Mouse (Mus musculus) liver, embryonic 14.5 days (tissue): ENCODE results near the gene Fam193a. TPM values are rescaled to one million over a fixed set of nuclear protein-coding genes. Genes with fewer than 3 reads are reported as not detected.
A peak's percentile ranks its signal among the peaks of the same experiment; 100 is the strongest.

Experiments used
- ATAC-seq: fragments of 200-750 bp; cut with Nextera tagmentation; 2 replicates; pipeline ENCODE4 v1.8.0; 2017; ENCODE audit warnings: moderate number of reproducible peaks, mild to moderate bottlenecking, moderate library complexity; ENCODE audit not compliant: insufficient read depth
- DNase-seq, 3 experiments: peaks; one replicate each; pipeline ENCODE4 v3.0.0-alpha.2; 2012 to 2013; ENCODE audit warnings: low read depth in 3 of 3, low spot score in 3 of 3
- H3K27ac ChIP-seq: fragments of 300-500 bp; sonication (generic); 2 replicates; pipeline ENCODE4 v1.5.1; 2014; ENCODE audit warnings: moderate library complexity, mild to moderate bottlenecking, control low read depth, inconsistent platforms
- H3K27me3 ChIP-seq: fragments of 300-500 bp; sonication (generic); 2 replicates; pipeline ENCODE4 v1.6.1; 2014; ENCODE audit warnings: mild to moderate bottlenecking, low read length, moderate library complexity; ENCODE audit not compliant: control insufficient read depth, insufficient read depth
- H3K36me3 ChIP-seq: fragments of 300-500 bp; sonication (generic); replicated peaks from 2 replicates; pipeline ENCODE4 v1.6.1; 2014; ENCODE audit warnings: low read depth; ENCODE audit not compliant: control insufficient read depth, insufficient read depth
- H3K4me1 ChIP-seq, 2 experiments: fragments of 200-500 bp in 1 of 2; fragments of 300-500 bp in 1 of 2; sonication (generic) in 1 of 2; replicated peaks; 2 replicates each; pipeline ENCODE4 v1.6.1; 2012 to 2014; ENCODE audit warnings: antibody characterized with exemption in 1 of 2, inconsistent platforms in 1 of 2, low read length in 1 of 2; ENCODE audit not compliant: control insufficient read depth in 2 of 2, insufficient read depth in 2 of 2
- H3K4me2 ChIP-seq: fragments of 300-500 bp; sonication (generic); 2 replicates; pipeline ENCODE4 v1.6.1; 2014; ENCODE audit warnings: low read depth, mild to moderate bottlenecking, control low read depth, moderate library complexity
- H3K4me3 ChIP-seq, 2 experiments: fragments of 200-500 bp in 1 of 2; fragments of 300-500 bp in 1 of 2; sonication (generic) in 1 of 2; 2 replicates each; pipeline ENCODE4 v1.5.1; 2012 to 2014; ENCODE audit warnings: low read depth in 2 of 2, low read length in 2 of 2, mild to moderate bottlenecking in 2 of 2, control low read depth in 1 of 2, inconsistent platforms in 1 of 2, moderate library complexity in 1 of 2; ENCODE audit not compliant: insufficient read depth in 1 of 2
- H3K9ac ChIP-seq: fragments of 300-500 bp; sonication (generic); replicated peaks from 2 replicates; pipeline ENCODE4 v1.6.1; 2014; ENCODE audit warnings: mild to moderate bottlenecking, control low read depth, moderate library complexity
- H3K9me3 ChIP-seq: fragments of 300-500 bp; sonication (generic); 2 replicates; pipeline ENCODE4 v1.6.1; 2016; ENCODE audit warnings: low read length, mixed read lengths; ENCODE audit not compliant: control insufficient read depth
- CTCF ChIP-seq: IDR thresholded peaks from 2 replicates; pipeline ENCODE4 v1.5.1; 2016; ENCODE audit warnings: antibody characterized with exemption, low read depth, control low read depth
- EP300 ChIP-seq: IDR thresholded peaks from 2 replicates; pipeline ENCODE4 v1.6.1; 2016; ENCODE audit warnings: antibody characterized with exemption, low read depth
- WGBS: fragments of 180-500 bp; shearing (Covaris S2); extraction: QIAGEN DNeasy Blood & Tissue Kit; methylation state at CpG from one replicate; pipeline ENCODE4 v1.1.7; 2014; ENCODE audit not compliant: insufficient replicate concordance; 5-methylcytosine and 5-hydroxymethylcytosine counted together
- polyA plus RNA-seq, 2 experiments: library from polyadenylated mRNA; depleted of rRNA in 1 of 2; stranded (reverse) in 1 of 2; unstranded in 1 of 2; fragments of >200 nt; fragmentation: Nextera tagmentation in 1 of 2; extraction: Ambion mirVana in 1 of 2; gene quantifications; 2 replicates each; pipeline versions ENCODE4 v1.2.1 to v1.2.3; 2012 to 2014

Gene Fam193a
- polyA plus RNA-seq, 2 experiments = 2.9 to 6.4 TPM

GRCm38 (mm10) chr5:34330136-34330535, 39.6 kb upstream of the Fam193a start:
- no peaks in the 10 kb centered on the region for H3K36me3 ChIP-seq
- H3K9me3 ChIP-seq = no peaks in the 10 kb centered on the region
- DNase-seq (no peak), ATAC-seq (no peak)
- no peak overlapping the region for H3K4me3 ChIP-seq
- no peak overlapping the region for H3K9ac ChIP-seq
- H3K4me1 ChIP-seq = peaks cover 0 to 2% of the 10 kb centered on the region in 2 experiments; a peak in 2 of 4 replicates
- WGBS = 58% methylated on average over 2 of the region's 2 CpGs
- H3K27me3 ChIP-seq = peaks cover 3% of the 10 kb centered on the region; the same call in 1 of the 2 replicates
- H3K4me2 ChIP-seq = no peak overlapping the region
- no peak overlapping the region for H3K27ac ChIP-seq
- no peak for TF ChIP-seq EP300
- no peak for TF ChIP-seq CTCF

- H3K27me3 ChIP-seq = no peaks in the 10 kb centered on the region
- H3K9me3 ChIP-seq = no peaks in the 10 kb centered on the region
- ATAC-seq (no peak), DNase-seq (no peak)
- no peak overlapping the region for H3K27ac ChIP-seq
- no peak overlapping the region for H3K9ac ChIP-seq
- TF ChIP-seq CTCF (no peak), EP300 (no peak)
- H3K4me3 ChIP-seq = no peak overlapping the region
- 83% methylated on average over 1 of the region's 1 CpGs for WGBS
- peaks cover under 1% of the 10 kb centered on the region; the same call in 1 of the 2 replicates for H3K36me3 ChIP-seq
- H3K4me2 ChIP-seq = no peak overlapping the region
- peaks cover 9 to 11% of the 10 kb centered on the region in 2 experiments for H3K4me1 ChIP-seq
Measured at GRCm38 (mm10) chr5:34334081-34334480, 35.7 kb upstream of the Fam193a start.

GRCm38 (mm10) chr5:34335539-34336096, 34.1 kb upstream of the Fam193a start:
- peak overlapping the region; percentile 88 to 99 for H3K4me3 ChIP-seq
- H3K4me2 ChIP-seq = peak overlapping the region; percentile 94
- H3K9ac ChIP-seq = peak overlapping the region; percentile 98
- peaks cover 11 to 14% of the 10 kb centered on the region in 2 experiments for H3K4me1 ChIP-seq
- peaks cover 4% of the 10 kb centered on the region; the same call in 1 of the 2 replicates for H3K36me3 ChIP-seq
- DNase-seq = peak; percentile 9 to 29 (median 13)
- ATAC-seq = peak; percentile 48
- peak overlapping the region; percentile 70 for H3K27ac ChIP-seq
- no peak for TF ChIP-seq EP300
- no peak for TF ChIP-seq CTCF
- no peaks in the 10 kb centered on the region for H3K27me3 ChIP-seq
- no peaks in the 10 kb centered on the region for H3K9me3 ChIP-seq
- under 1% methylated on average over 21 of the region's 21 CpGs for WGBS

- Histone ChIP-seq H3K27ac (peak within 1 kb of the TSS; percentile 94), H3K4me1 (peaks cover 11 to 14% of the 10 kb centered on the region in 2 experiments), H3K4me2 (peak within 1 kb of the TSS; percentile 94), H3K4me3 (peak within 1 kb of the TSS; percentile 88 to 99), H3K36me3 (peaks cover 4% of the 10 kb centered on the region; the same call in 1 of the 2 replicates), H3K27me3 (no peaks in the 10 kb centered on the region), H3K9ac (peak within 1 kb of the TSS; percentile 100), H3K9me3 (no peaks in the 10 kb centered on the region)
- DNase-seq (peak; percentile 97 to 98 (median 97)), ATAC-seq (peak; percentile 95)
- TF ChIP-seq EP300 = peak; percentile 67
- TF ChIP-seq CTCF = no peak
- WGBS = under 1% methylated on average over 66 of the region's 67 CpGs
Measured at GRCm38 (mm10) chr5:34336097-34336774, 33.5 kb upstream of the Fam193a start, which contains the start of gene Rnf4. Rnf4 (plus strand) TSS chr5:34336289.

GRCm38 (mm10) chr5:34336775-34337450, 32.8 kb upstream of the Fam193a start:
- Histone ChIP-seq H3K9me3 (no peaks in the 10 kb centered on the region), H3K4me2 (peak overlapping the region; percentile 94), H3K4me1 (peaks cover 11 to 14% of the 10 kb centered on the region in 2 experiments), H3K27ac (peak overlapping the region; percentile 94), H3K4me3 (peak overlapping the region; percentile 88 to 99), H3K9ac (peak overlapping the region; percentile 100), H3K36me3 (peaks cover 4% of the 10 kb centered on the region; the same call in 1 of the 2 replicates), H3K27me3 (no peaks in the 10 kb centered on the region)
- ATAC-seq (peak; percentile 53), DNase-seq (peak; percentile 52 to 59 (median 57))
- WGBS = under 1% methylated on average over 42 of the region's 42 CpGs
- TF ChIP-seq CTCF (no peak), EP300 (no peak)
